Mouse (Mus musculus) hindbrain, embryonic 14.5 days (tissue): ENCODE results near the gene Ccdc69. TPM values are rescaled to one million over a fixed set of nuclear protein-coding genes. Genes with fewer than 3 reads are reported as not detected.
A peak's percentile ranks its signal among the peaks of the same experiment; 100 is the strongest.

Source experiments
- ATAC-seq: fragments of 200-750 bp; cut with Nextera tagmentation; 2 replicates; pipeline ENCODE4 v1.8.0; 2017; ENCODE audit warnings: moderate number of reproducible peaks, mild to moderate bottlenecking, moderate TSS enrichment, moderate library complexity; ENCODE audit not compliant: low FRiP score
- DNase-seq: peaks from one replicate; pipeline ENCODE4 v3.0.0-alpha.2; 2015; ENCODE audit warnings: low spot score
- H3K27ac ChIP-seq: fragments of 300-500 bp; sonication (generic); 2 replicates; pipeline ENCODE4 v1.5.1; 2014; ENCODE audit warnings: mild to moderate bottlenecking, moderate library complexity
- H3K27me3 ChIP-seq: fragments of 300-500 bp; sonication (generic); 2 replicates; pipeline ENCODE4 v1.6.1; 2014; ENCODE audit warnings: mild to moderate bottlenecking, low read length, mixed read lengths; ENCODE audit not compliant: control insufficient read depth, insufficient read depth
- H3K36me3 ChIP-seq: fragments of 300-500 bp; sonication (generic); replicated peaks from 2 replicates; pipeline ENCODE4 v1.6.1; 2014; ENCODE audit not compliant: control insufficient read depth, insufficient read depth
- H3K4me1 ChIP-seq: fragments of 300-500 bp; sonication (generic); replicated peaks from 2 replicates; pipeline ENCODE4 v1.6.1; 2014; ENCODE audit warnings: antibody characterized with exemption, low read length, mixed read lengths; ENCODE audit not compliant: control insufficient read depth, insufficient read depth
- H3K4me2 ChIP-seq: fragments of 300-500 bp; sonication (generic); replicated peaks from 2 replicates; pipeline ENCODE4 v1.6.1; 2014; ENCODE audit warnings: mild to moderate bottlenecking, moderate library complexity
- H3K4me3 ChIP-seq: fragments of 300-500 bp; sonication (generic); replicated peaks from 2 replicates; pipeline ENCODE4 v1.5.1; 2014; ENCODE audit warnings: mild to moderate bottlenecking, low read length
- H3K9ac ChIP-seq: fragments of 300-500 bp; sonication (generic); 2 replicates; pipeline ENCODE4 v1.6.1; 2014
- H3K9me3 ChIP-seq: fragments of 300-500 bp; sonication (generic); 2 replicates; pipeline ENCODE4 v1.6.1; 2016; ENCODE audit warnings: low read length; ENCODE audit not compliant: control insufficient read depth
- WGBS: fragments of 180-500 bp; shearing (Covaris S2); extraction: QIAGEN DNeasy Blood & Tissue Kit; methylation state at CpG from one replicate; pipeline ENCODE4 v1.1.7; 2014; 5-methylcytosine and 5-hydroxymethylcytosine counted together
- polyA plus RNA-seq: library from polyadenylated mRNA; unstranded; fragments of >200 nt; fragmentation: Nextera tagmentation; extraction: Ambion mirVana; gene quantifications from 2 replicates; pipeline ENCODE4 v1.2.1, GENCODE M21; 2014

Gene Ccdc69
- polyA plus RNA-seq, 1 experiment from 2014 or later: 0.36 TPM

GRCm38 (mm10) chr11:55032286-55032685 lies 45.6 kb downstream of the Ccdc69 start:
- Histone ChIP-seq H3K4me3 (peak overlapping the region; percentile 53), H3K9me3 (no peaks in the 10 kb centered on the region), H3K27me3 (peaks cover 15% of the 10 kb centered on the region), H3K4me1 (peaks cover 18% of the 10 kb centered on the region), H3K36me3 (no peaks in the 10 kb centered on the region), H3K9ac (peak overlapping the region; percentile 56; the same call in 1 of the 2 replicates), H3K4me2 (peak overlapping the region; percentile 95), H3K27ac (no peak overlapping the region)
- ATAC-seq: no peak
- 38% methylated on average over 5 of the region's 5 CpGs for WGBS
- no peak for DNase-seq

GRCm38 (mm10) chr11:55031991-55032280 lies 46.0 kb downstream of the Ccdc69 start:
- DNase-seq (no peak), ATAC-seq (no peak)
- no peaks in the 10 kb centered on the region for H3K36me3 ChIP-seq
- WGBS: 0% methylated on average over 1 of the region's 4 CpGs
- H3K27me3 ChIP-seq: peaks cover 15% of the 10 kb centered on the region
- no peak overlapping the region for H3K27ac ChIP-seq
- peaks cover 19% of the 10 kb centered on the region for H3K4me1 ChIP-seq
- peak overlapping the region; percentile 53 for H3K4me3 ChIP-seq
- H3K9me3 ChIP-seq: no peaks in the 10 kb centered on the region
- peak overlapping the region; percentile 56; the same call in 1 of the 2 replicates for H3K9ac ChIP-seq
- H3K4me2 ChIP-seq: peak overlapping the region; percentile 95

- Histone ChIP-seq H3K27me3 (peaks cover 15% of the 10 kb centered on the region), H3K4me3 (peak overlapping the region; percentile 53), H3K36me3 (no peaks in the 10 kb centered on the region), H3K4me1 (peaks cover 22% of the 10 kb centered on the region), H3K4me2 (peak overlapping the region; percentile 95), H3K9me3 (no peaks in the 10 kb centered on the region), H3K27ac (peak overlapping the region; percentile 1; the same call in 1 of the 2 replicates), H3K9ac (peak overlapping the region; percentile 16; the same call in 1 of the 2 replicates)
- DNase-seq: no peak
- WGBS: 46% methylated on average over 10 of the region's 10 CpGs
- ATAC-seq: no peak
These were observed 46.5 kb downstream of the Ccdc69 start for GRCm38 (mm10) chr11:55031211-55031990.

GRCm38 (mm10) chr11:55028509-55028908 lies 49.4 kb downstream of the Ccdc69 start:
- H3K4me1 ChIP-seq: peaks cover 41% of the 10 kb centered on the region
- no peaks in the 10 kb centered on the region for H3K9me3 ChIP-seq
- no peak overlapping the region for H3K4me3 ChIP-seq
- no peak for DNase-seq
- 72% methylated on average over 2 of the region's 2 CpGs for WGBS
- H3K27me3 ChIP-seq: peaks cover 5% of the 10 kb centered on the region; the same call in 1 of the 2 replicates
- no peak overlapping the region for H3K9ac ChIP-seq
- no peak overlapping the region for H3K4me2 ChIP-seq
- no peak overlapping the region for H3K27ac ChIP-seq
- no peaks in the 10 kb centered on the region for H3K36me3 ChIP-seq
- ATAC-seq: no peak

GRCm38 (mm10) chr11:55027204-55027855 lies 50.6 kb downstream of the Ccdc69 start:
- WGBS: 66% methylated on average over 2 of the region's 2 CpGs
- no peaks in the 10 kb centered on the region for H3K36me3 ChIP-seq
- no peaks in the 10 kb centered on the region for H3K9me3 ChIP-seq
- DNase-seq (no peak), ATAC-seq (no peak)
- H3K9ac ChIP-seq: no peak overlapping the region
- H3K4me2 ChIP-seq: no peak overlapping the region
- H3K27ac ChIP-seq: no peak overlapping the region
- H3K4me3 ChIP-seq: no peak overlapping the region
- peaks cover 45% of the 10 kb centered on the region for H3K4me1 ChIP-seq
- H3K27me3 ChIP-seq: no peaks in the 10 kb centered on the region

- Histone ChIP-seq H3K9ac (no peak overlapping the region), H3K4me3 (no peak overlapping the region), H3K27ac (no peak overlapping the region), H3K4me2 (no peak overlapping the region), H3K4me1 (peaks cover 48% of the 10 kb centered on the region), H3K36me3 (no peaks in the 10 kb centered on the region), H3K9me3 (no peaks in the 10 kb centered on the region), H3K27me3 (no peaks in the 10 kb centered on the region)
- WGBS: 79% methylated on average over 4 of the region's 4 CpGs
- DNase-seq (no peak), ATAC-seq (no peak)
These were observed 52.0 kb downstream of the Ccdc69 start for GRCm38 (mm10) chr11:55025896-55026295.

GRCm38 (mm10) chr11:55023583-55023982 lies 54.3 kb downstream of the Ccdc69 start:
- ATAC-seq (peak; percentile 35; the same call in 1 of the 2 replicates), DNase-seq (no peak)
- H3K4me1 ChIP-seq: peaks cover 47% of the 10 kb centered on the region
- H3K4me2 ChIP-seq: no peak overlapping the region
- no peak overlapping the region for H3K9ac ChIP-seq
- no peaks in the 10 kb centered on the region for H3K9me3 ChIP-seq
- no peaks in the 10 kb centered on the region for H3K27me3 ChIP-seq
- 63% methylated on average over 3 of the region's 3 CpGs for WGBS
- peak overlapping the region; percentile 90 for H3K27ac ChIP-seq
- H3K4me3 ChIP-seq: no peak overlapping the region
- no peaks in the 10 kb centered on the region for H3K36me3 ChIP-seq

- WGBS: 15% methylated on average over 10 of the region's 10 CpGs
- H3K9me3 ChIP-seq: no peaks in the 10 kb centered on the region
- DNase-seq (peak; percentile 80), ATAC-seq (peak; percentile 78)
- peak overlapping the region; percentile 90 for H3K27ac ChIP-seq
- peaks cover 47% of the 10 kb centered on the region for H3K4me1 ChIP-seq
- no peaks in the 10 kb centered on the region for H3K27me3 ChIP-seq
- no peak overlapping the region for H3K4me3 ChIP-seq
- H3K36me3 ChIP-seq: no peaks in the 10 kb centered on the region
- no peak overlapping the region; the same call in 1 of the 2 replicates for H3K9ac ChIP-seq
- peak overlapping the region; percentile 3; the same call in 1 of the 2 replicates for H3K4me2 ChIP-seq
These were observed 54.8 kb downstream of the Ccdc69 start for GRCm38 (mm10) chr11:55023049-55023564.

GRCm38 (mm10) chr11:55022508-55022907 lies 55.4 kb downstream of the Ccdc69 start:
- peaks cover 46% of the 10 kb centered on the region for H3K4me1 ChIP-seq

More at GRCm38 (mm10) chr11:55022508-55022907, 55.4 kb downstream of the Ccdc69 start:
- Histone ChIP-seq H3K27ac (peak overlapping the region; percentile 90), H3K36me3 (no peaks in the 10 kb centered on the region), H3K9me3 (no peaks in the 10 kb centered on the region), H3K4me2 (peak overlapping the region; percentile 3; the same call in 1 of the 2 replicates), H3K9ac (no peak overlapping the region), H3K27me3 (no peaks in the 10 kb centered on the region), H3K4me3 (no peak overlapping the region)
- WGBS: 66% methylated on average over 5 of the region's 5 CpGs
- DNase-seq: no peak
- 0 out of 2 replicates have a peak, but pooled peaks have one; percentile 12 for ATAC-seq
